Mouse (Mus musculus) fat pad, adult 2 months (tissue): Measurements from ENCODE around the gene Gp9.

Source experiments
- DNase-seq: peaks from one replicate; pipeline ENCODE4 v3.0.0-alpha.2; 2011; ENCODE audit warnings: low read depth, low spot score; ENCODE audit errors: extremely low read depth

Gp9 gene

GRCm38 (mm10) chr6:87777842-87778241, at the start of gene Gp9:
TSS of gene Gp9 (plus strand) at chr6:87778072.
- no peak for DNase-seq

GRCm38 (mm10) chr6:87728102-87728501, 49.8 kb upstream of the Gp9 start:
- DNase-seq, result no peak

GRCm38 (mm10) chr6:87730141-87730540, 47.7 kb upstream of the Gp9 start:
- DNase-seq, result no peak

GRCm38 (mm10) chr6:87730591-87731462, 47.0 kb upstream of the Gp9 start, which contains the start of gene Efcc1:
TSS of gene Efcc1 (plus strand) at chr6:87730869.
- no peak for DNase-seq

GRCm38 (mm10) chr6:87731463-87732095, 46.3 kb upstream of the Gp9 start:
- DNase-seq, result no peak

GRCm38 (mm10) chr6:87732151-87733011, 45.5 kb upstream of the Gp9 start:
- DNase-seq, result no peak

- no peak for DNase-seq
These were observed 44.5 kb upstream of the Gp9 start for GRCm38 (mm10) chr6:87733131-87733930.

GRCm38 (mm10) chr6:87734136-87734535, 43.7 kb upstream of the Gp9 start:
- no peak for DNase-seq

GRCm38 (mm10) chr6:87736923-87737322, 40.9 kb upstream of the Gp9 start:
- DNase-seq, result no peak

- no peak for DNase-seq
These were observed 39.8 kb upstream of the Gp9 start for GRCm38 (mm10) chr6:87737921-87738626.

GRCm38 (mm10) chr6:87739898-87740297, 38.0 kb upstream of the Gp9 start:
- DNase-seq, result no peak

GRCm38 (mm10) chr6:87740496-87740895, 37.4 kb upstream of the Gp9 start:
- no peak for DNase-seq

GRCm38 (mm10) chr6:87741978-87742377, 35.9 kb upstream of the Gp9 start:
- DNase-seq, result no peak

- no peak for DNase-seq
These were observed 35.1 kb upstream of the Gp9 start for GRCm38 (mm10) chr6:87742804-87743203.

GRCm38 (mm10) chr6:87743281-87743680, 34.6 kb upstream of the Gp9 start:
- DNase-seq, result no peak

- no peak for DNase-seq
These were observed 33.2 kb upstream of the Gp9 start for GRCm38 (mm10) chr6:87744632-87745031.

GRCm38 (mm10) chr6:87745301-87745700, 32.6 kb upstream of the Gp9 start:
- no peak for DNase-seq

- DNase-seq, result no peak
These were observed 31.8 kb upstream of the Gp9 start for GRCm38 (mm10) chr6:87746059-87746458.

- DNase-seq, result no peak
These were observed 31.0 kb upstream of the Gp9 start for GRCm38 (mm10) chr6:87746849-87747248.

- DNase-seq, result no peak
These were observed 29.8 kb upstream of the Gp9 start for GRCm38 (mm10) chr6:87748078-87748477.
